Mouse (Mus musculus): ENCODE data around the gene Sesn2. TPM values are rescaled to one million over a fixed set of nuclear protein-coding genes. Genes with fewer than 3 reads are reported as not detected.
"Not testable (repeated sequence)": the region's sequence is repeated elsewhere in the genome, so short reads cannot be mapped to it uniquely, and the experiment has no call there.

Gene Sesn2
- polyA plus RNA-seq, 1 experiment from 2014 or later: 14.2 TPM

GRCm38 (mm10) chr4:132492178-132493060 lies 17.9 kb downstream of the Sesn2 start:
- H3K9me3 ChIP-seq: no peaks in the 10 kb centered on the region
- H3K27me3 ChIP-seq (replicated peaks): no peaks in the 10 kb centered on the region
- H3K27ac ChIP-seq: no peak overlapping the region
- no peaks in the 10 kb centered on the region; the same call in 1 of the 2 replicates for H3K4me1 ChIP-seq
- no peak for ATAC-seq (ENCODE audit: insufficient read depth, low FRiP score, low read depth)
- no peak overlapping the region for H3K4me3 ChIP-seq (replicated peaks)
- H3K36me3 ChIP-seq: peaks cover 21% of the 10 kb centered on the region
- 59% methylated on average over 10 of the region's 10 CpGs for WGBS
- no peak overlapping the region for H3K9ac ChIP-seq
- no peak overlapping the region for H3K4me2 ChIP-seq

- no peaks in the 10 kb centered on the region for H3K27me3 ChIP-seq (replicated peaks)
- no peak overlapping the region for H3K9ac ChIP-seq
- no peak overlapping the region for H3K27ac ChIP-seq
- no peaks in the 10 kb centered on the region for H3K9me3 ChIP-seq
- peak; percentile 31; the same call in 1 of the 2 replicates for ATAC-seq (ENCODE audit: insufficient read depth, low FRiP score, low read depth)
- H3K4me2 ChIP-seq: no peak overlapping the region
- WGBS: 78% methylated on average over 6 of the region's 6 CpGs
- no peak overlapping the region for H3K4me3 ChIP-seq (replicated peaks)
- no peaks in the 10 kb centered on the region; the same call in 1 of the 2 replicates for H3K4me1 ChIP-seq
- H3K36me3 ChIP-seq: peaks cover 16% of the 10 kb centered on the region
Observed at GRCm38 (mm10) chr4:132491748-132492147, 18.6 kb downstream of the Sesn2 start.

- H3K4me1 ChIP-seq: no peaks in the 10 kb centered on the region; the same call in 1 of the 2 replicates
- peaks cover 14% of the 10 kb centered on the region for H3K36me3 ChIP-seq
- no peak overlapping the region for H3K4me2 ChIP-seq
- no peaks in the 10 kb centered on the region for H3K9me3 ChIP-seq
- H3K4me3 ChIP-seq (replicated peaks): no peak overlapping the region
- WGBS: 89% methylated on average over 8 of the region's 8 CpGs
- H3K27me3 ChIP-seq (replicated peaks): no peaks in the 10 kb centered on the region
- no peak for ATAC-seq (ENCODE audit: insufficient read depth, low FRiP score, low read depth)
- no peak overlapping the region for H3K9ac ChIP-seq
- no peak overlapping the region for H3K27ac ChIP-seq
Observed at GRCm38 (mm10) chr4:132491057-132491456, 19.2 kb downstream of the Sesn2 start.

GRCm38 (mm10) chr4:132490273-132491010 lies 19.9 kb downstream of the Sesn2 start:
- H3K4me1 ChIP-seq: no peaks in the 10 kb centered on the region; the same call in 1 of the 2 replicates
- no peak overlapping the region for H3K9ac ChIP-seq
- no peak overlapping the region for H3K4me3 ChIP-seq (replicated peaks)
- H3K4me2 ChIP-seq: no peak overlapping the region
- no peak overlapping the region for H3K27ac ChIP-seq
- no peaks in the 10 kb centered on the region for H3K27me3 ChIP-seq (replicated peaks)
- 85% methylated on average over 15 of the region's 15 CpGs for WGBS
- peaks cover 10% of the 10 kb centered on the region for H3K36me3 ChIP-seq
- no peak for ATAC-seq (ENCODE audit: insufficient read depth, low FRiP score, low read depth)
- no peaks in the 10 kb centered on the region for H3K9me3 ChIP-seq

- no peak for ATAC-seq (ENCODE audit: insufficient read depth, low FRiP score, low read depth)
- Histone ChIP-seq H3K9me3 (no peaks in the 10 kb centered on the region), H3K4me3 (replicated peaks) (no peak overlapping the region), H3K4me2 (no peak overlapping the region), H3K27me3 (replicated peaks) (no peaks in the 10 kb centered on the region), H3K4me1 (no peaks in the 10 kb centered on the region; the same call in 1 of the 2 replicates), H3K27ac (no peak overlapping the region), H3K36me3 (peaks cover 9% of the 10 kb centered on the region), H3K9ac (no peak overlapping the region)
- WGBS: 69% methylated on average over 6 of the region's 6 CpGs
Observed at GRCm38 (mm10) chr4:132488976-132489375, 21.3 kb downstream of the Sesn2 start.

- Histone ChIP-seq H3K4me2 (no peak overlapping the region), H3K4me3 (replicated peaks) (no peak overlapping the region), H3K27ac (no peak overlapping the region), H3K36me3 (peaks cover 5% of the 10 kb centered on the region; the same call in 1 of the 2 replicates), H3K4me1 (peaks cover under 1% of the 10 kb centered on the region), H3K27me3 (replicated peaks) (no peaks in the 10 kb centered on the region), H3K9ac (no peak overlapping the region), H3K9me3 (no peaks in the 10 kb centered on the region)
- ATAC-seq (ENCODE audit: insufficient read depth, low FRiP score, low read depth): no peak
- 75% methylated on average over 3 of the region's 3 CpGs for WGBS
Observed at GRCm38 (mm10) chr4:132488521-132488920, 21.8 kb downstream of the Sesn2 start.

GRCm38 (mm10) chr4:132484820-132485219 lies 25.5 kb downstream of the Sesn2 start:
- no peak overlapping the region for H3K9ac ChIP-seq

GRCm38 (mm10) chr4:132484231-132484630 lies 26.1 kb downstream of the Sesn2 start:
- WGBS: 70% methylated on average over 4 of the region's 4 CpGs

More at GRCm38 (mm10) chr4:132484820-132485219, 25.5 kb downstream of the Sesn2 start:
- Histone ChIP-seq H3K36me3 (no peaks in the 10 kb centered on the region), H3K9me3 (no peaks in the 10 kb centered on the region), H3K4me1 (peaks cover 3% of the 10 kb centered on the region; the same call in 1 of the 2 replicates), H3K27me3 (replicated peaks) (no peaks in the 10 kb centered on the region), H3K27ac (no peak overlapping the region), H3K4me2 (no peak overlapping the region), H3K4me3 (replicated peaks) (no peak overlapping the region)
- no peak for ATAC-seq (ENCODE audit: insufficient read depth, low FRiP score, low read depth)
- WGBS: 49% methylated on average over 5 of the region's 5 CpGs

GRCm38 (mm10) chr4:132482956-132483608 lies 27.2 kb downstream of the Sesn2 start:
- ATAC-seq (ENCODE audit: insufficient read depth, low FRiP score, low read depth): no peak
- Histone ChIP-seq H3K27me3 (replicated peaks) (no peaks in the 10 kb centered on the region), H3K36me3 (no peaks in the 10 kb centered on the region), H3K9me3 (no peaks in the 10 kb centered on the region), H3K9ac (no peak overlapping the region), H3K4me2 (no peak overlapping the region), H3K27ac (no peak overlapping the region), H3K4me3 (replicated peaks) (no peak overlapping the region), H3K4me1 (peaks cover 3% of the 10 kb centered on the region; the same call in 1 of the 2 replicates)
- 67% methylated on average over 13 of the region's 13 CpGs for WGBS

More at GRCm38 (mm10) chr4:132484231-132484630, 26.1 kb downstream of the Sesn2 start:
- peaks cover 3% of the 10 kb centered on the region; the same call in 1 of the 2 replicates for H3K4me1 ChIP-seq
- no peak overlapping the region for H3K4me2 ChIP-seq
- H3K36me3 ChIP-seq: no peaks in the 10 kb centered on the region
- H3K27me3 ChIP-seq (replicated peaks): no peaks in the 10 kb centered on the region
- H3K9ac ChIP-seq: no peak overlapping the region
- no peak overlapping the region for H3K4me3 ChIP-seq (replicated peaks)
- no peak overlapping the region for H3K27ac ChIP-seq
- no peaks in the 10 kb centered on the region for H3K9me3 ChIP-seq
- ATAC-seq (ENCODE audit: insufficient read depth, low FRiP score, low read depth): no peak

GRCm38 (mm10) chr4:132482104-132482503 lies 28.2 kb downstream of the Sesn2 start:
- not testable (repeated sequence) for H3K9me3 ChIP-seq; H3K27me3 ChIP-seq (replicated peaks); ATAC-seq (ENCODE audit: insufficient read depth, low FRiP score, low read depth); H3K36me3 ChIP-seq; H3K9ac ChIP-seq; H3K4me2 ChIP-seq; H3K4me3 ChIP-seq (replicated peaks); H3K27ac ChIP-seq; H3K4me1 ChIP-seq
- 62% methylated on average over 3 of the region's 3 CpGs for WGBS

GRCm38 (mm10) chr4:132477833-132478232 lies 32.5 kb downstream of the Sesn2 start:
- no peaks in the 10 kb centered on the region for H3K27me3 ChIP-seq (replicated peaks)
- H3K4me2 ChIP-seq: no peak overlapping the region
- H3K27ac ChIP-seq: no peak overlapping the region
- no peaks in the 10 kb centered on the region for H3K36me3 ChIP-seq
- H3K9me3 ChIP-seq: no peaks in the 10 kb centered on the region
- ATAC-seq (ENCODE audit: insufficient read depth, low FRiP score, low read depth): no peak
- H3K9ac ChIP-seq: no peak overlapping the region
- no peaks in the 10 kb centered on the region for H3K4me1 ChIP-seq
- H3K4me3 ChIP-seq (replicated peaks): no peak overlapping the region
- WGBS: 89% methylated on average over 8 of the region's 8 CpGs

Data from stomach, embryonic 15.5 days (tissue).